Mouse (Mus musculus) stomach, embryonic 14.5 days (tissue): ENCODE data around the gene Tldc1. TPM values are rescaled to one million over a fixed set of nuclear protein-coding genes. Genes with fewer than 3 reads are reported as not detected.

ENCODE experiments used
- ATAC-seq: fragments of 200-750 bp; cut with Nextera tagmentation; 2 replicates; pipeline ENCODE4 v1.8.0; 2017; ENCODE audit warnings: low read depth, moderate TSS enrichment; ENCODE audit not compliant: insufficient number of reproducible peaks, insufficient read depth, low FRiP score
- H3K27ac ChIP-seq: fragments of 300-500 bp; sonication (generic); 2 replicates; pipeline ENCODE4 v1.5.1; 2014; ENCODE audit warnings: mild to moderate bottlenecking, low read length, moderate library complexity, mixed read lengths
- H3K27me3 ChIP-seq: fragments of 300-500 bp; sonication (generic); 2 replicates; pipeline ENCODE4 v1.6.1; 2014; ENCODE audit warnings: low read length, control low read depth, mixed read lengths; ENCODE audit not compliant: control insufficient read depth, insufficient read depth
- H3K36me3 ChIP-seq: fragments of 300-500 bp; sonication (generic); 2 replicates; pipeline ENCODE4 v1.6.1; 2014; ENCODE audit warnings: mild to moderate bottlenecking, control low read depth, low read length, moderate library complexity, mixed read lengths; ENCODE audit not compliant: control insufficient read depth, insufficient read depth
- H3K4me1 ChIP-seq: fragments of 300-500 bp; sonication (generic); 2 replicates; pipeline ENCODE4 v1.6.1; 2014; ENCODE audit warnings: low read length, control low read depth, mixed read lengths; ENCODE audit not compliant: control insufficient read depth, insufficient read depth
- H3K4me2 ChIP-seq: fragments of 300-500 bp; sonication (generic); replicated peaks from 2 replicates; pipeline ENCODE4 v1.6.1; 2014; ENCODE audit warnings: low read depth, low read length, control low read depth
- H3K4me3 ChIP-seq: fragments of 300-500 bp; sonication (generic); 2 replicates; pipeline ENCODE4 v1.5.1; 2014; ENCODE audit warnings: low read depth, low read length, control low read depth
- H3K9ac ChIP-seq: fragments of 300-500 bp; sonication (generic); replicated peaks from 2 replicates; pipeline ENCODE4 v1.6.1; 2014; ENCODE audit warnings: low read depth, mild to moderate bottlenecking, control low read depth, low read length, moderate library complexity, mixed read lengths
- H3K9me3 ChIP-seq: fragments of 300-500 bp; sonication (generic); 2 replicates; pipeline ENCODE4 v1.6.1; 2016; ENCODE audit warnings: low read depth, low read length, control low read depth; ENCODE audit not compliant: control insufficient read depth
- WGBS: fragments of 180-500 bp; shearing (Covaris S2); extraction: QIAGEN DNeasy Blood & Tissue Kit; methylation state at CpG from one replicate; pipeline ENCODE4 v1.1.7; 2014; 5-methylcytosine and 5-hydroxymethylcytosine counted together
- polyA plus RNA-seq: library from polyadenylated mRNA; unstranded; fragments of >200 nt; fragmentation: Nextera tagmentation; extraction: Ambion mirVana; gene quantifications from 2 replicates; pipeline ENCODE4 v1.2.1, GENCODE M21; 2014

The Tldc1 gene
- polyA plus RNA-seq, 1 experiment from 2014 or later = 11.7 TPM

DNA sequence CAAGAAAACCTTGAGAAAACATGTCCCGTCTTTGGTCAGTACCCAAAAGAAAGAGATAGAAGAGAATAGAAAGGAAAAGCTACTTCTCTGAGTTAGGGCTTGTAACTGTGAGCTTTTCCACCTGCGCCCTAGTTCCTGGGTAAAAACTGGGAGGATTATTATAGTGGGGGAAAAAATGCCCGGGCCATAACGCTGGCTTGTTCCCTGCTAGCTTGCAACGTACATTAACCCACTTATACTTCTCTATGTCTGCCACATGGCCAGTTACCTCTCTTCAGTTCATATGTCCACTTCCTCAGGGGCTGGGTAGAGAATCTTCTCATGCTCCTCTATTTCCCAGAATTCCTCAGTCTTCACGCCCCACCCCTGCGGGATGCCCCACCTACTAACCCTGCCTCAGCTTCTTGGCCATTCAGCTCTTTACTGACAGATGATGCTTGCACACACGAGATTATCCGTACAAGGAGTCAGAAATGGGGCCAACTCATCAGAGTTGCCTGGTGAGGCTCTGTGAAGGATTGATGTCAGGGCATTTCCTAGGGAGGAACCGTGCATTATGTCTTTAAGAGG is 41.8 kb downstream of the Tldc1 start:
- H3K4me3 ChIP-seq = no peak overlapping the region
- ATAC-seq = no peak
- no peak overlapping the region for H3K27ac ChIP-seq
- no peak overlapping the region for H3K9ac ChIP-seq
- 0 out of 2 replicates have a peak, but pooled peaks cover 2% of the 10 kb centered on the region for H3K4me1 ChIP-seq
- WGBS = 77% methylated on average over 10 of the region's 10 CpGs
- no peak overlapping the region for H3K4me2 ChIP-seq
- H3K36me3 ChIP-seq = no peaks in the 10 kb centered on the region
- no peaks in the 10 kb centered on the region for H3K9me3 ChIP-seq
- H3K27me3 ChIP-seq = no peaks in the 10 kb centered on the region

GRCm38 (mm10) chr8:119732072-119732471 is 46.1 kb downstream of the Tldc1 start:
- ATAC-seq = no peak
- no peak overlapping the region for H3K9ac ChIP-seq
- no peak overlapping the region for H3K4me2 ChIP-seq
- no peak overlapping the region for H3K4me3 ChIP-seq
- WGBS = 74% methylated on average over 13 of the region's 13 CpGs
- H3K27ac ChIP-seq = no peak overlapping the region
- H3K36me3 ChIP-seq = no peaks in the 10 kb centered on the region
- H3K4me1 ChIP-seq = no peaks in the 10 kb centered on the region
- H3K27me3 ChIP-seq = no peaks in the 10 kb centered on the region
- no peaks in the 10 kb centered on the region for H3K9me3 ChIP-seq

DNA sequence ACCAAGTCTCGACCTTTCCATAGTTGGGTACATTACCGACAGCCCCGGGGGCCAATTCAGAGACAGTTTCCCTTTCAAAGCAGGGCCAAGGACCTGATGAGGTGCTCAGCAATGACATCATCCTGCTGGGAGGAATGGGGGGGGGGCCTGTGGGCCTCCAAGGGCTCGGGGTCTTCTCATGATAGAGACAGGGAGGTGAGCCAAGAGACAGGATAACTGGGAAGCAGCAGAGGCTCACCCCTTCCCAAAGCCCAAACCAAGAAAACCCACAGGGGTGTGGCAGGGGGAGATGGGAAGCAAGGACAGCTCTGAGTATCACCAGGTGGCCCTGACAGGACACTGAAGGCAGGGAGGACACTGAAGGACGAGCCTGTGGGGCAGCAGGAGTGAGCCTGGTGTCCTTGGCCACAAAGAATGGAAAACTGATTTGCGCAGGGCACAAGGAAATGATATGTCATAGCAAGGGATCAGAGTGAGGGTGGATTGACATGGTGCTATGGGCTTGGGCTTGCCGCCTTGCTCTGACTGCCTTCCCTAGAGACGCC is 49.8 kb downstream of the Tldc1 start:
- H3K4me2 ChIP-seq = no peak overlapping the region
- H3K9me3 ChIP-seq = no peaks in the 10 kb centered on the region
- no peak overlapping the region for H3K9ac ChIP-seq
- H3K27me3 ChIP-seq = no peaks in the 10 kb centered on the region
- no peaks in the 10 kb centered on the region for H3K36me3 ChIP-seq
- H3K4me1 ChIP-seq = no peaks in the 10 kb centered on the region
- WGBS = 81% methylated on average over 8 of the region's 8 CpGs
- no peak for ATAC-seq
- no peak overlapping the region for H3K4me3 ChIP-seq
- no peak overlapping the region for H3K27ac ChIP-seq

DNA sequence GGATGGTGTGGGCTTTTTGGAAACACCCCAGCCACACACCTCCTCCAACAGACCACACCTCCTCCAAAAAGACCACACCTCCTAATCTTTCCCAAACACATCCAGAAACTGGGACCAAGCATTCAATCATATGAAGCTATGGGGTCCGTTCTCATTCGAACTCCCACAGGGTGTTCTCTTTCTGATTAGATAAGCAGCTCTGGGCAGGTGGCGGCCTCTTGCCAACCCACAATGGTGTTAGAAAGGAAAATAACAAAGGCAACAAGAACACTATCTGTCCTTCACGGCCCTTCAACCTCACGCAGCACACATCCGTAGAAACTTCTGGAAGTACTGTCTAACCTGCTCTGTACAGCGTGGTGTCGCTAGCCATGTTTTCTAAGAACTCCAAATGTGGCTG is 51.1 kb downstream of the Tldc1 start:
- ATAC-seq = no peak
- Histone ChIP-seq H3K27ac (no peak overlapping the region), H3K4me1 (no peaks in the 10 kb centered on the region), H3K36me3 (no peaks in the 10 kb centered on the region), H3K9me3 (no peaks in the 10 kb centered on the region), H3K9ac (no peak overlapping the region), H3K4me2 (no peak overlapping the region), H3K27me3 (no peaks in the 10 kb centered on the region), H3K4me3 (no peak overlapping the region)
- 84% methylated on average over 8 of the region's 8 CpGs for WGBS

- no peaks in the 10 kb centered on the region for H3K4me1 ChIP-seq
- 78% methylated on average over 6 of the region's 6 CpGs for WGBS
- H3K9me3 ChIP-seq = no peaks in the 10 kb centered on the region
- H3K27me3 ChIP-seq = no peaks in the 10 kb centered on the region
- no peak for ATAC-seq
- H3K4me3 ChIP-seq = no peak overlapping the region
- H3K9ac ChIP-seq = no peak overlapping the region
- H3K36me3 ChIP-seq = no peaks in the 10 kb centered on the region
- H3K4me2 ChIP-seq = no peak overlapping the region
- no peak overlapping the region for H3K27ac ChIP-seq
Observed at GRCm38 (mm10) chr8:119724596-119724995, 53.6 kb downstream of the Tldc1 start.

DNA sequence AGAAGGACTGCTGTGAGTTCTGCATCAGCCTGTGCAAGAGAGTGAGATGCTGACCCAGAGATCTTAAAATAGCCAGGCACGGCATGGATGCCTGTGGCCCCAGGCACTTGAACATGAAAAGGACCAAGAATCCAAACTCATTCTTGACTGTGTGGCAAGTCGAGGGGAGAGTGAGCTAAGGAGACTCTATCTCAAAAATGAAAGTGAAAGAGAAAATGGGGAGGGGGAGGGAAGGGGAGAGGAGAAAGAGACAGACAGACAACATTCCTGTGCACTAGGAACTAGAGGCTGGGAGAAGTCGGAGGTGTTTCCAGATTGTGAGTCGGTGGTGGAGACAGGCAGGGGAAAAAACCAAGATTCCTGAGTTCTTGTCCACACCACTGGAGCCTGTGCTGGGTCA is 54.5 kb downstream of the Tldc1 start:
- H3K4me1 ChIP-seq = no peaks in the 10 kb centered on the region
- no peaks in the 10 kb centered on the region for H3K36me3 ChIP-seq
- no peaks in the 10 kb centered on the region for H3K9me3 ChIP-seq
- no peak overlapping the region for H3K4me3 ChIP-seq
- H3K9ac ChIP-seq = no peak overlapping the region
- no peak overlapping the region for H3K4me2 ChIP-seq
- no peaks in the 10 kb centered on the region for H3K27me3 ChIP-seq
- no peak overlapping the region for H3K27ac ChIP-seq
- 67% methylated on average over 4 of the region's 4 CpGs for WGBS
- ATAC-seq = no peak

DNA sequence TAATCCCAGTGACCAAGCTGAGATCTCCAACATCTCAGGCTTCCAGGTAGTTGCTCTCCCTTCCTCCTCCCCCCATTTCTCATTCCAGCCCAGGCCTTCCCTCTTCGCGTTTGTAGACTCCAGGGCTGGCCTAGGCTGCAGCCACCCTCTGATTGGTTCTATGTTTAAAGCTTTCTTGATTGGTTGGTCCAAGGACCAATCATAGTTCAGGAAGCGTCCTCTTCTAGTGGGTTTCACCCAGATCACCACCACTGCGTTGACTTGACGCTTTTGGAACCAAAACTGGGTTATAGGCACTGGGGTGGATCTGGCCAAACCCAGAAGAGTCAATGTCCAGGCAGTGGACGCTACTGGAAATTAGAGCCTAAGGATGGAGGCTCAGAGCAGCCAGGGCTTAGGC is 55.9 kb downstream of the Tldc1 start:
- H3K9me3 ChIP-seq = no peaks in the 10 kb centered on the region
- H3K27me3 ChIP-seq = no peaks in the 10 kb centered on the region
- H3K4me1 ChIP-seq = no peaks in the 10 kb centered on the region
- H3K27ac ChIP-seq = no peak overlapping the region
- no peak for ATAC-seq
- WGBS = 53% methylated on average over 6 of the region's 6 CpGs
- no peaks in the 10 kb centered on the region for H3K36me3 ChIP-seq
- H3K4me2 ChIP-seq = no peak overlapping the region
- H3K4me3 ChIP-seq = no peak overlapping the region
- no peak overlapping the region for H3K9ac ChIP-seq

GRCm38 (mm10) chr8:119719011-119719501 is 59.2 kb downstream of the Tldc1 start:
- no peaks in the 10 kb centered on the region for H3K36me3 ChIP-seq
- no peak overlapping the region for H3K27ac ChIP-seq
- peaks cover 8% of the 10 kb centered on the region; the same call in 1 of the 2 replicates for H3K4me1 ChIP-seq
- no peaks in the 10 kb centered on the region for H3K27me3 ChIP-seq
- H3K9me3 ChIP-seq = no peaks in the 10 kb centered on the region
- H3K4me3 ChIP-seq = no peak overlapping the region
- WGBS = 54% methylated on average over 12 of the region's 12 CpGs
- ATAC-seq = no peak
- no peak overlapping the region for H3K9ac ChIP-seq
- no peak overlapping the region for H3K4me2 ChIP-seq

- H3K4me1 ChIP-seq = peaks cover 8% of the 10 kb centered on the region; the same call in 1 of the 2 replicates
- no peak for ATAC-seq
- 58% methylated on average over 9 of the region's 9 CpGs for WGBS
- no peak overlapping the region for H3K4me2 ChIP-seq
- H3K9ac ChIP-seq = no peak overlapping the region
- no peaks in the 10 kb centered on the region for H3K27me3 ChIP-seq
- no peaks in the 10 kb centered on the region for H3K36me3 ChIP-seq
- no peak overlapping the region for H3K27ac ChIP-seq
- no peaks in the 10 kb centered on the region for H3K9me3 ChIP-seq
- no peak overlapping the region for H3K4me3 ChIP-seq
Observed at GRCm38 (mm10) chr8:119717765-119718164, 60.5 kb downstream of the Tldc1 start.
